Mouse (Mus musculus) cerebellum, adult 2 months (tissue): Measurements from ENCODE around the gene Scd3. TPM values are rescaled to one million over a fixed set of nuclear protein-coding genes. Genes with fewer than 3 reads are reported as not detected.

ENCODE experiments used
- DNase-seq, 2 experiments: peaks; one replicate each; pipeline ENCODE4 v3.0.0; 2021
- H3K27ac ChIP-seq: fragments of 200-500 bp; 2 replicates; pipeline ENCODE4 v1.5.1; 2012; ENCODE audit warnings: low read length, control low read depth, inconsistent platforms; ENCODE audit not compliant: insufficient read depth
- H3K27me3 ChIP-seq: fragments of 200-500 bp; 2 replicates; pipeline ENCODE4 v1.6.1; 2012; ENCODE audit warnings: inconsistent platforms, mild to moderate bottlenecking, low read length, moderate library complexity; ENCODE audit not compliant: control insufficient read depth, insufficient read depth
- H3K4me1 ChIP-seq: fragments of 200-500 bp; 2 replicates; pipeline ENCODE4 v1.6.1; 2011; ENCODE audit warnings: low read length; ENCODE audit not compliant: control insufficient read depth, insufficient read depth
- H3K4me3 ChIP-seq: fragments of 200-500 bp; replicated peaks from 2 replicates; pipeline ENCODE3; 2011; ENCODE audit warnings: mild to moderate bottlenecking, low read depth, low read length, control low read depth; ENCODE audit not compliant: insufficient read depth
- CTCF ChIP-seq: fragments of 200-500 bp; IDR thresholded peaks from 2 replicates; pipeline ENCODE4 v1.5.1; 2011; ENCODE audit warnings: low read depth, mild to moderate bottlenecking, control low read depth, low read length, moderate library complexity, borderline replicate concordance; ENCODE audit not compliant: insufficient read depth
- POLR2A ChIP-seq: fragments of 200-500 bp; IDR thresholded peaks from 2 replicates; pipeline ENCODE4 v1.6.1; 2011; ENCODE audit warnings: low read length, control low read depth, borderline replicate concordance; ENCODE audit not compliant: insufficient read depth
- WGBS: fragments of 180-500 bp; shearing (Covaris S2); methylation state at CpG from one replicate; pipeline ENCODE4 v1.1.7; 2018; 5-methylcytosine and 5-hydroxymethylcytosine counted together
- polyA plus RNA-seq: library from polyadenylated mRNA; depleted of rRNA; stranded (reverse); fragments of >200 nt; gene quantifications from 2 replicates; pipeline ENCODE4 v1.2.3, GENCODE M21; 2012

Scd3 gene
- polyA plus RNA-seq, 1 experiment = 20.5 TPM

- H3K27ac ChIP-seq = no peak overlapping the region
- no peak overlapping the region for H3K4me3 ChIP-seq
- no peaks in the 10 kb centered on the region for H3K27me3 ChIP-seq
- no peak for DNase-seq
- peaks cover 5% of the 10 kb centered on the region; the same call in 1 of the 2 replicates for H3K4me1 ChIP-seq
- 71% methylated on average over 7 of the region's 7 CpGs for WGBS
- TF ChIP-seq POLR2A (no peak), CTCF (no peak)
Measured at GRCm38 (mm10) chr19:44265300-44265699, 62.2 kb downstream of the Scd3 start.

GRCm38 (mm10) chr19:44265911-44266337 lies 62.9 kb downstream of the Scd3 start:
- no peak overlapping the region for H3K4me3 ChIP-seq
- H3K27me3 ChIP-seq = no peaks in the 10 kb centered on the region
- no peak overlapping the region for H3K27ac ChIP-seq
- WGBS = 53% methylated on average over 5 of the region's 5 CpGs
- peaks cover 5% of the 10 kb centered on the region; the same call in 1 of the 2 replicates for H3K4me1 ChIP-seq
- no peak for DNase-seq
- TF ChIP-seq CTCF = no peak
- no peak for TF ChIP-seq POLR2A

- Histone ChIP-seq H3K4me3 (peak overlapping the region; percentile 69), H3K27ac (peak overlapping the region; percentile 67; the same call in 1 of the 2 replicates), H3K4me1 (peaks cover 5% of the 10 kb centered on the region; the same call in 1 of the 2 replicates), H3K27me3 (no peaks in the 10 kb centered on the region)
- WGBS = 3% methylated on average over 6 of the region's 6 CpGs
- DNase-seq = peak in 1 of 2 experiments; percentile 45
- TF ChIP-seq CTCF = 0 out of 2 replicates have a peak, but pooled peaks have one; percentile 6
- TF ChIP-seq POLR2A = no peak
Measured at GRCm38 (mm10) chr19:44266458-44266823, 63.4 kb downstream of the Scd3 start.

- Histone ChIP-seq H3K4me1 (peaks cover 5% of the 10 kb centered on the region; the same call in 1 of the 2 replicates), H3K4me3 (peak overlapping the region; percentile 69), H3K27ac (peak overlapping the region; percentile 73), H3K27me3 (no peaks in the 10 kb centered on the region)
- DNase-seq = peak; percentile 93 to 94
- TF ChIP-seq CTCF = no peak
- peak; percentile 88 for TF ChIP-seq POLR2A
- under 1% methylated on average over 43 of the region's 43 CpGs for WGBS
Measured at GRCm38 (mm10) chr19:44266824-44267498, 63.9 kb downstream of the Scd3 start.

- Histone ChIP-seq H3K4me3 (peak overlapping the region; percentile 69), H3K4me1 (peaks cover 5% of the 10 kb centered on the region; the same call in 1 of the 2 replicates), H3K27ac (peak overlapping the region; percentile 73), H3K27me3 (no peaks in the 10 kb centered on the region)
- TF ChIP-seq CTCF (no peak), POLR2A (no peak)
- no peak for DNase-seq
- WGBS = 6% methylated on average over 18 of the region's 18 CpGs
Measured at GRCm38 (mm10) chr19:44267499-44268002, 64.5 kb downstream of the Scd3 start.

GRCm38 (mm10) chr19:44273711-44274110 lies 70.6 kb downstream of the Scd3 start:
- no peak for DNase-seq
- Histone ChIP-seq H3K4me1 (peaks cover 16% of the 10 kb centered on the region), H3K27ac (no peak overlapping the region), H3K27me3 (no peaks in the 10 kb centered on the region), H3K4me3 (no peak overlapping the region)
- TF ChIP-seq CTCF (no peak), POLR2A (no peak)
- WGBS = 83% methylated on average over 4 of the region's 4 CpGs

- no peak overlapping the region for H3K27ac ChIP-seq
- H3K4me1 ChIP-seq = peaks cover 16% of the 10 kb centered on the region
- no peak overlapping the region for H3K4me3 ChIP-seq
- DNase-seq = no peak
- TF ChIP-seq POLR2A (no peak), CTCF (no peak)
- no peaks in the 10 kb centered on the region for H3K27me3 ChIP-seq
- WGBS = 95% methylated on average over 4 of the region's 4 CpGs
Measured at GRCm38 (mm10) chr19:44274452-44274851, 71.4 kb downstream of the Scd3 start.

- 23% methylated on average over 1 of the region's 1 CpGs for WGBS
- TF ChIP-seq CTCF (no peak), POLR2A (no peak)
Measured at GRCm38 (mm10) chr19:44275418-44275817, 72.3 kb downstream of the Scd3 start.

More at GRCm38 (mm10) chr19:44275418-44275817, 72.3 kb downstream of the Scd3 start:
- Histone ChIP-seq H3K4me1 (peaks cover 16% of the 10 kb centered on the region), H3K27ac (no peak overlapping the region), H3K4me3 (no peak overlapping the region), H3K27me3 (no peaks in the 10 kb centered on the region)
- DNase-seq = no peak
